Mouse (Mus musculus): ENCODE measurements at regions not wholly inside any gene's neighbourhood (a gene's known extent, or its start where the extent isn't known, plus 50 kb on each side); places are given as distances from the start of the nearest gene placed in this dataset.

DNA sequence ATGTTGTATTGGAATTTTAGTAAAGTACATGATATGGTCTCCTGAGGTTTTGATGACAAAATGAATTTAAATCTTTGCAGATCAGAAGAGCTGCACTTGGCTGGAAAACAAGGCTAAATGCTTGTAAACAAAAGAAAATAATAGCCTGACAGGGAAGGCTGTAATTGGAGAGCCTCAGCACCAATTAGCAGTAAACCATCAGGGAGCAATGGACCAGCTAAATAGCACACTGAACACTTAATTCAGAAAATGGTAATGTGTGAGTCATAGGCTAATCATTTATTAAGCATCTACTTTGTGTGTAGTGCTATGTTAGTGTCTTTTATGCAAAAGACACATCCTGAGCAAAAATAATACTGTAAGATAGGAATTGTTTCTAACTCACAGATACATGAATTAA, 152.0 kb upstream of the Tbx18 start:
- Histone ChIP-seq H3K9ac (no peak overlapping the region), H3K4me3 (replicated peaks) (no peak overlapping the region), H3K36me3 (replicated peaks) (no peaks in the 10 kb centered on the region), H3K27ac (replicated peaks) (no peak overlapping the region), H3K4me1 (replicated peaks) (no peaks in the 10 kb centered on the region), H3K4me2 (no peak overlapping the region), H3K27me3 (no peaks in the 10 kb centered on the region), H3K9me3 (replicated peaks) (no peaks in the 10 kb centered on the region)
- no peak for ATAC-seq (ENCODE audit: insufficient read depth)

DNA sequence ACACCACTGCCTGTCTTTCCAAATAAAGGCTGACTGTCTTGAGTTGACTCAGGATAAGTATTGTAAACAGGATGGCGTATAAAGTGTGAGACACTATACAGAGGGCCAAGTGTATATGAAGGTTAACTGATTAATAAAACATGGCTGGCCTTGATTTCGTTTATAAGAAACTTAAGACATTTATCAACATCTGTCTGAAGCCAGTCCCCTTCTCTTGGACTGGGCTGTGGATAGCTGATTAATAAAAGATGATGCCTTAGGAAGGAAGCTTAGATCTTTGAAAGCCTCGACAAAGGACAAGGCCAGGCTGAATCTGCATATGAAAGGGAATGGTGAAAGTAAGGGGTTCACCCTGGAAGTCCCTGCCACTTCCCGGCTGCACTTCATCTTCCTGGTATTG, 163.0 kb upstream of the Tbx18 start:
- Histone ChIP-seq H3K9me3 (replicated peaks) (no peaks in the 10 kb centered on the region), H3K4me3 (replicated peaks) (no peak overlapping the region), H3K4me2 (no peak overlapping the region), H3K9ac (no peak overlapping the region), H3K4me1 (replicated peaks) (no peaks in the 10 kb centered on the region), H3K27me3 (no peaks in the 10 kb centered on the region), H3K36me3 (replicated peaks) (no peaks in the 10 kb centered on the region), H3K27ac (replicated peaks) (no peak overlapping the region)
- ATAC-seq (ENCODE audit: insufficient read depth): no peak
- 35% methylated on average over 4 of the region's 4 CpGs for WGBS (ENCODE audit: insufficient replicate concordance)

DNA sequence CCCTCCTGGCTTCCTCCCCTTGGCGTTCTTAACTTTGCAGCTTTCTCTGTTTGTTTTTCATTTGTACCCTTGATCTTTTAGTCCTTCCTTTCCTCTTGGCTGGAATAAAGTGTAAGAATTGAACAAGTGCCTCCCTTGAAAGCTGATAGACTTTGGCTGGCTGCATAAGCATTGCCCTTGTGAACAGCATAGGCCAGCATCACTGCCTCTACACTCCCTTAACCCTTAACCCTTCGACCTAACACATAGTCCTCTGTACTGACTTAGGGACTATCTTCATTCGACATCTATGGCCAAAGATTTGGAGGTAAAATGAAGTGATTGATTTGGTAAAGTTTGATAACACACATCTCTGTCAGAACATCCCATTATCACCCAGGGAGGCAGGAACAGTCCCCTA, 163.5 kb upstream of the Tbx18 start:
- Histone ChIP-seq H3K36me3 (replicated peaks) (no peaks in the 10 kb centered on the region), H3K4me3 (replicated peaks) (no peak overlapping the region), H3K9ac (no peak overlapping the region), H3K4me1 (replicated peaks) (no peaks in the 10 kb centered on the region), H3K27ac (replicated peaks) (no peak overlapping the region), H3K9me3 (replicated peaks) (no peaks in the 10 kb centered on the region), H3K4me2 (no peak overlapping the region), H3K27me3 (no peaks in the 10 kb centered on the region)
- WGBS (ENCODE audit: insufficient replicate concordance): 46% methylated on average over 3 of the region's 3 CpGs
- no peak for ATAC-seq (ENCODE audit: insufficient read depth)

DNA sequence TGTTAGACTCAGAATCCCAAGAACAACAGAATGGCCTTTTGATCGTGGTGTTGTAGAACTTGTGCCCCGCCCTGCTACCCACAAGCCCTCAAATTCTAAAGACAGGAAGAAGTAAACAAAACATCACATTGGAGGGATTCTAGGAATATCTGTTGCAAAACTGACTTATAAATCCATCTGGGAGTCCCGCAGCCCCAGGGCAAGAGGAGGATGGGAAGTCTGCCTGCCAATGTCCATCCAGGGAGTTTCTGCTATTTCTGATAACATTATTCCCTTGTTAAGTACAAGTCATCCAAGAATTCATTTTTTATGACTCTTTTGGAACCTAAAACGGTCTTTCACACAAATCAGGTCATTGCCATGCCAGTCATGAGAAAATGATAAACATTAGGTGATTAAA, 164.5 kb upstream of the Tbx18 start:
- H3K9ac ChIP-seq: no peak overlapping the region
- no peak overlapping the region for H3K27ac ChIP-seq (replicated peaks)
- H3K4me2 ChIP-seq: no peak overlapping the region
- no peaks in the 10 kb centered on the region for H3K36me3 ChIP-seq (replicated peaks)
- 47% methylated on average over 4 of the region's 4 CpGs for WGBS (ENCODE audit: insufficient replicate concordance)
- ATAC-seq (ENCODE audit: insufficient read depth): no peak
- no peaks in the 10 kb centered on the region for H3K27me3 ChIP-seq
- no peak overlapping the region for H3K4me3 ChIP-seq (replicated peaks)
- no peaks in the 10 kb centered on the region for H3K9me3 ChIP-seq (replicated peaks)
- no peaks in the 10 kb centered on the region for H3K4me1 ChIP-seq (replicated peaks)

DNA sequence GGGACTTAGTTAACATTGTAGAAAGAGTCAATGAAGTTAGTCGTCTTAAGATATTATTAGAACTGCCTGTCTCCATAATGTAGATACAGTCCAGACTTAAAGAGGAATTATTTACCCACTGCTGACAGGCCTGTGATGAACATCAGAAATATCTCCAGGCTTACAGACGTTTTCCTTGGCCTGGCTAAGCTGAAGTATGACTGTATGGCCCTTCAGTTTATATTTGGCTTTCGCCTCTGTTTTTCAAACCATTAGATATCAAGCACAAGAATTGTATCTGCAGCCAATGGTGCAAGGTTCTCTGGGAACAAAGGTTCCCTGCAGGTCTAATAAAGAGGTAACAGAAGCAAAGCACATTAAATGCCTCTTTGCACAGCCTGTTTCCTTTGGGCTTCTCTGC, 166.3 kb upstream of the Tbx18 start:
- H3K9me3 ChIP-seq (replicated peaks): no peaks in the 10 kb centered on the region
- no peak overlapping the region for H3K9ac ChIP-seq
- no peak overlapping the region for H3K4me3 ChIP-seq (replicated peaks)
- H3K27ac ChIP-seq (replicated peaks): no peak overlapping the region
- no peaks in the 10 kb centered on the region for H3K36me3 ChIP-seq (replicated peaks)
- 48% methylated on average over 3 of the region's 3 CpGs for WGBS (ENCODE audit: insufficient replicate concordance)
- no peak for ATAC-seq (ENCODE audit: insufficient read depth)
- H3K4me2 ChIP-seq: no peak overlapping the region
- H3K27me3 ChIP-seq: no peaks in the 10 kb centered on the region
- no peaks in the 10 kb centered on the region for H3K4me1 ChIP-seq (replicated peaks)

DNA sequence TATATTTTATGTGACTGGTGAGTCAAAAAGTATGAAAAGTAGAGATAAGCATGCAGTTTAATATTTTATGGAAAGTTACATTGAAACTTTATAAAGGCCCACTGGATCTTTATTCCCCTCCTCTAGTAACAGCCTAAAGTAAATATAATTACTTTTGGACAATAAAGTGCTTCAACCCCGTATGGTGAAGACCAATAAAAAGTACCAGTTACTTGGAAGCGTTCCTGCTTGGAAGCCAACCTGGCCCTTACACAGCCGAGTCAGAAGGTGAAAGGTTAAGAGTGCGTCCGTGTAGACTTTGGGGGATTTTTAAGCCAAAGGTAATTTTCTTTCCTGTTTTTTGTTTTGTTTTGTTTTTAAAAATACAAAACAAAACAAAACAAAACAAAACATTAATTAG, 168.3 kb upstream of the Tbx18 start:
- WGBS (ENCODE audit: insufficient replicate concordance): 77% methylated on average over 5 of the region's 5 CpGs
- Histone ChIP-seq H3K36me3 (replicated peaks) (no peaks in the 10 kb centered on the region), H3K4me3 (replicated peaks) (no peak overlapping the region), H3K27ac (replicated peaks) (no peak overlapping the region), H3K9ac (no peak overlapping the region), H3K4me2 (no peak overlapping the region), H3K4me1 (replicated peaks) (no peaks in the 10 kb centered on the region), H3K27me3 (no peaks in the 10 kb centered on the region), H3K9me3 (replicated peaks) (no peaks in the 10 kb centered on the region)
- ATAC-seq (ENCODE audit: insufficient read depth): no peak

DNA sequence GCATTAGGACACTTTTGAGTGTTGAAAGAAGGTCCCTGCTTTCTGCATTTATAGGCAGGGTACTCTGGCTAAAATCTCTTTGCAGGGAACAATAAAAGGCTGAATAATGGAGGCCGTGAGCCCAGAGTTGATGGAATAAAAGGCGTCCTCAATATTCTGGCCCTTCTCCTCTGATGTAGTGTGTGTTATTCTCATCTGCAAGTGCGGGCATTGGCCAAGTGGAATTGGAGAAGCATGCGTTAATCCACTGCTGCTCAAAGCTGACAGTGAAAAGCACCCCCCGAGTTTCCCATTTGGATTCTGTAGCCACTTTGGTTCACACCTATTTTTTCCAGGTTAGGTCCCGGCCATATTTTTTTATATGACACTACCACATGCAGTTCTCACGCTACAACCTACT, 168.7 kb upstream of the Tbx18 start:
- no peak overlapping the region for H3K4me3 ChIP-seq (replicated peaks)
- H3K9me3 ChIP-seq (replicated peaks): no peaks in the 10 kb centered on the region
- no peaks in the 10 kb centered on the region for H3K27me3 ChIP-seq
- no peak overlapping the region for H3K27ac ChIP-seq (replicated peaks)
- WGBS (ENCODE audit: insufficient replicate concordance): 65% methylated on average over 7 of the region's 7 CpGs
- no peaks in the 10 kb centered on the region for H3K36me3 ChIP-seq (replicated peaks)
- H3K4me2 ChIP-seq: no peak overlapping the region
- ATAC-seq (ENCODE audit: insufficient read depth): no peak
- no peaks in the 10 kb centered on the region for H3K4me1 ChIP-seq (replicated peaks)
- no peak overlapping the region for H3K9ac ChIP-seq

DNA sequence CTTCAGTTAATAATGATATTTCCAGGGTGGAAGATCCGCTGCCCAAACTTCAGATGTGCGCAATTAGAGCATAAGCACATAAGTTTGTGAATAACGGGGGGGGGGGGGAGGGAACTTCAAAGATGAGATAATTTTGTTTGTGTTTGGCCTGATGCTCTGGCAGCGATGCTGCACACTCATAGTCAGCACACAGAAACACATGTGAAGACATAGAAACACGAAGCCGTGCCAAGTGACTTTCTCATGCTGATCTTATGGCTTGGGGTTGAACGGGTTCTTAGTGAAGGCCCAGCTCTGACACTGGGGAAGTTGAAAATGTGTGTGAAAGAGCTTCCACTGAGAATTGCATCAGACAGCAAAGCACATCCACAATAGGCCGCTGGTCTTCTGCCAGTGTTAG, 190.2 kb upstream of the Tbx18 start:
- WGBS (ENCODE audit: insufficient replicate concordance): 62% methylated on average over 8 of the region's 8 CpGs
- Histone ChIP-seq H3K9ac (no peak overlapping the region), H3K27ac (replicated peaks) (no peak overlapping the region), H3K9me3 (replicated peaks) (no peaks in the 10 kb centered on the region), H3K4me2 (no peak overlapping the region), H3K36me3 (replicated peaks) (no peaks in the 10 kb centered on the region), H3K4me3 (replicated peaks) (no peak overlapping the region), H3K4me1 (replicated peaks) (no peaks in the 10 kb centered on the region), H3K27me3 (no peaks in the 10 kb centered on the region)
- ATAC-seq (ENCODE audit: insufficient read depth): no peak

DNA sequence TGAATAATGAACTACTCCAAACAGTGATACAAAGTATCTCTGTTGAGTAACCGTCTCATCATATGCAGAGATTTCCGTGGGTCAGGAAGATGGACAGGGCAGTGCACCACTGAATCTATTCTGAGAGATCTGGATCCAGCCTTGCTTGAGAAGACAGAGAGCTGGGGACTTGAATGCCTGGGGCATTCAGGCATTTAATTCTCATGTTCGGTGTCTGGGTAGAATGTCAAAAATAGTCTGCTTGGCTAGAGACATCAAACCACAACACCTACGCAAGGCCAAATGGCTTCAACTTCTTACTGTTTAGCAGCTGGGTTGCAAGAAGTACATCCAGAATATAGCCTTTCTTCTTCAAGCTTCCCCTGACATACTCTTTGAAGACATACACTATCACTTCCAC, 194.1 kb upstream of the Tbx18 start:
- no peaks in the 10 kb centered on the region for H3K9me3 ChIP-seq (replicated peaks)
- H3K4me3 ChIP-seq (replicated peaks): no peak overlapping the region
- WGBS (ENCODE audit: insufficient replicate concordance): 71% methylated on average over 4 of the region's 4 CpGs
- H3K27me3 ChIP-seq: no peaks in the 10 kb centered on the region
- no peak overlapping the region for H3K27ac ChIP-seq (replicated peaks)
- ATAC-seq (ENCODE audit: insufficient read depth): no peak
- H3K9ac ChIP-seq: no peak overlapping the region
- H3K36me3 ChIP-seq (replicated peaks): no peaks in the 10 kb centered on the region
- no peaks in the 10 kb centered on the region for H3K4me1 ChIP-seq (replicated peaks)
- H3K4me2 ChIP-seq: no peak overlapping the region

DNA sequence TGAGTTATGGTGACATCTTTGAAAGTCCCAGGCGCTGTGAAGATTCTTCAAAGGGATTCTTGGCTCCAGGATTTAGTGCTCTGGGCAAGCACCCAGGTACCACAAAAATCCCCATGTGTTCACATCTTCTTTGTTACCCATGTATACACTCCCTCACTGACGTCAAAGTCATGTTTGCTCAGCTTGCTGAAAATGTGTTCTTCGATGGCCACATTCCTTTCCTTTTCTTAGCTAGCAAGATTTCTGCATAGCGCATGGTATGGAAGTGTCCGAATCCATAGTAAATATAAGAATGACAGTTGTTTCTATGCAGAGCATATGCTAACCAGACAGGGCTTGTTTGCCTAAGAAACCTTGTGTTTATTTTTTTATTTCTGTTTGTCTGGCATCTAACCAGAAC, 202.2 kb upstream of the Tbx18 start:
- Histone ChIP-seq H3K9me3 (replicated peaks) (no peaks in the 10 kb centered on the region), H3K27ac (replicated peaks) (no peak overlapping the region), H3K27me3 (no peaks in the 10 kb centered on the region), H3K36me3 (replicated peaks) (no peaks in the 10 kb centered on the region), H3K9ac (no peak overlapping the region), H3K4me1 (replicated peaks) (no peaks in the 10 kb centered on the region), H3K4me3 (replicated peaks) (no peak overlapping the region), H3K4me2 (no peak overlapping the region)
- ATAC-seq (ENCODE audit: insufficient read depth): no peak
- WGBS (ENCODE audit: insufficient replicate concordance): 62% methylated on average over 5 of the region's 5 CpGs

DNA sequence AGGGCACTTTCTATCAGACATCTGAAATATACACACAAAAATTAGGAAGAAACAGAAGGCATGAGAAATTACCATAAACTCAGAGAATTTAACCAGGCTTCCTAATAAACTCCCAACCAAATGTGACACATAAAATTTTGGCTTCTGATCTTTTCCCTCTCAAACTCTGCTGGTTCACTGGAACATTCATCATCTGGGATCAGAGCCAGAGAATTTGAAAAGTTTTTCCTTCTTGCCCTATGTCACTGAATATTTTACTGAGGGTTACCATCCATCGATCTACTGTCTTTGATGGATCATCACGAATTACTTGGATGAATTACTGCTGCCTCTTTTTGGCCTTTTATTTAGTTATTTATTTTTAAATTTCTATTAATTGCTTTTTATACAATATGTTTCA, 221.4 kb upstream of the Tbx18 start:
- H3K9me3 ChIP-seq (replicated peaks): no peaks in the 10 kb centered on the region
- H3K27ac ChIP-seq (replicated peaks): no peak overlapping the region
- H3K36me3 ChIP-seq (replicated peaks): no peaks in the 10 kb centered on the region
- no peaks in the 10 kb centered on the region for H3K27me3 ChIP-seq
- no peak overlapping the region for H3K4me3 ChIP-seq (replicated peaks)
- no peak for ATAC-seq (ENCODE audit: insufficient read depth)
- H3K4me2 ChIP-seq: no peak overlapping the region
- 61% methylated on average over 2 of the region's 2 CpGs for WGBS (ENCODE audit: insufficient replicate concordance)
- no peak overlapping the region for H3K9ac ChIP-seq
- no peaks in the 10 kb centered on the region for H3K4me1 ChIP-seq (replicated peaks)

DNA sequence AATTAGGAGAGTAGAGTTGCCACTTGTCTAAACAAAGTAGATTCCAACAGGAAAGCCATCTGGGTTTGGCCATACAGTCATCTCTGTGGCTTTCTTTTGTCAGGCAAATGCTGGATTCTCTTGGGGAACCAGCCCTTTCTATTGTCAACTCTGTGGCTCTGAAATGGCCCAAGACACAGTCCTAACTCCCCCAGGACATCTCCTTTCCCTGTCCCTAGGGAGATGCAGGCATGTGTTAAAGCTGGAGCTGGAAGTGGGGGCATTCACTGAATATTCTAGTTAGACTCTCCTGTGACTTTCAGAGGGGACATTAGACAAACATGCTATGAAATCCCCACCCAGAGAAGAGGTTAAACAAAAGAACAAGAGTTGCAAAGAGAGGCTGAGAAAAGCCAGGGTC, 223.9 kb upstream of the Tbx18 start:
- Histone ChIP-seq H3K9me3 (replicated peaks) (no peaks in the 10 kb centered on the region), H3K27me3 (no peaks in the 10 kb centered on the region), H3K4me1 (replicated peaks) (no peaks in the 10 kb centered on the region)

DNA sequence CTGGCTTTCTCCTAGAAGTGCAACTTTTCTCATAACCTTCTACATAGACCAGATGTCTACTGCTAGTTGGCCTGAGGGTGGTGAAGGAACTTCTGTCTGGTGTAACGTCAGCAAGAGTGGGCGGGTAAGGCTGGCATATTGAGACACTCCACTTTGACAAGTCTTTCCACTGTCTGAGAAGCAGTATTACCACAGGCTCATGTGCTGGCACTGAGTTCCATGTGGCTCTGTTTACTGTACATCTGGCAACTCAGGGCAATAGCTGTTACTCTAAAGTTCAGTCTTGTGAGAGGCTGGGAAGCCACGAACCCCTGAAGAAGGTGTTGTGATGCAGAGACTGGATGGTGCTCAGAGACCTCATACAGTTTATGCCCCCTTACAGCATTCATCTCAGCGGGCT, 230.7 kb upstream of the Tbx18 start:
- Histone ChIP-seq H3K9me3 (replicated peaks) (no peaks in the 10 kb centered on the region), H3K27ac (replicated peaks) (no peak overlapping the region), H3K36me3 (replicated peaks) (no peaks in the 10 kb centered on the region), H3K27me3 (no peaks in the 10 kb centered on the region), H3K4me3 (replicated peaks) (no peak overlapping the region), H3K9ac (no peak overlapping the region), H3K4me1 (replicated peaks) (no peaks in the 10 kb centered on the region), H3K4me2 (no peak overlapping the region)
- WGBS (ENCODE audit: insufficient replicate concordance): 54% methylated on average over 4 of the region's 4 CpGs
- no peak for ATAC-seq (ENCODE audit: insufficient read depth)

More for the DNA sequence above, 223.9 kb upstream of the Tbx18 start:
- no peak overlapping the region for H3K4me2 ChIP-seq
- no peak overlapping the region for H3K9ac ChIP-seq
- H3K27ac ChIP-seq (replicated peaks): no peak overlapping the region
- no peaks in the 10 kb centered on the region for H3K36me3 ChIP-seq (replicated peaks)
- no peak for ATAC-seq (ENCODE audit: insufficient read depth)
- no peak overlapping the region for H3K4me3 ChIP-seq (replicated peaks)

All from liver, embryonic 15.5 days (tissue).